9 mouse cellular contexts compared by ENCODE assay signal in the genomic region with DNA sequence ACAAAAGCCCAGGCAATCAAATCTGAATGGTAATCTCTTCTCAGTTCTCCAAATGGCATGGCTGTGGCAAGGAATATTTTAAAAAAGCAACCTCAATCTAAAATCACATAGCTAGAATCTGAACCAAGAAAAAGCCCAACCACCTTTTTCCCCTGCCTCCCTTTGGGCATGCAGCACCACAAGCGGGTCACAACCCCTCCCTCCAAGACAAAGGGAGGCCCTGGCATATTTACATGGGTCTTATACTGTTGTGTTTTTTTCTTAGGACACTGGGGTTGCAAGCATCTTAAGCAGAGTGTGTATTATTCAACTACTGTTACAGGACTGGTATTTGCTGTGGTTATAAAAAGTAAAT. TPM values are rescaled to one million over a fixed set of nuclear protein-coding genes. Genes with fewer than 3 reads are reported as not detected.
DNase-seq lines count a peak whose midpoint lies in the region; ATAC-seq lines count a peak whose summit lies in the region.
"Had no signal": no experiment of that assay in that cellular context is flagged by ENCODE, and none has a peak within 500 bp of the region (broad histone marks: within the 10 kb centered on the region; RNA-seq: fewer than 3 reads in every experiment).

No protein-coding gene starts in this region.

- peak overlapping the region; percentile 91 for H3K27ac ChIP-seq in heart, embryonic 15.5 days
- H3K27ac ChIP-seq in lung, embryonic 15.5 days: peak overlapping the region; percentile 76
- H3K27ac ChIP-seq: liver, embryonic 14.5 days had no signal

- H3K4me1 ChIP-seq in heart, embryonic 15.5 days (replicated peaks): peaks cover 17% of the 10 kb centered on the region
- H3K4me1 ChIP-seq in lung, embryonic 15.5 days: peaks cover 14% of the 10 kb centered on the region

- WGBS in heart, embryonic 15.5 days: 13% methylated on average over 1 of the region's 1 CpGs
- 16% methylated on average over 1 of the region's 1 CpGs for WGBS in lung, embryonic 15.5 days

- no peaks in the 10 kb centered on the region for H3K27me3 ChIP-seq in heart, embryonic 15.5 days
- H3K27me3 ChIP-seq in lung, embryonic 15.5 days: no peaks in the 10 kb centered on the region

- no peak overlapping the region for H3K4me3 ChIP-seq in heart, embryonic 15.5 days
- no peak overlapping the region for H3K4me3 ChIP-seq in lung, embryonic 15.5 days

- H3K4me2 ChIP-seq in heart, embryonic 15.5 days: peak overlapping the region; percentile 7; the same call in 1 of the 2 replicates
- H3K4me2 ChIP-seq in lung, embryonic 15.5 days: no peak overlapping the region

- ATAC-seq in heart, embryonic 15.5 days (replicated peaks; ENCODE audit: insufficient number of reproducible peaks, insufficient read depth, low FRiP score, low read depth): peak; percentile 74
- peak; percentile 72 for ATAC-seq in lung, embryonic 15.5 days (ENCODE audit: borderline replicate concordance, extremely low read depth, low FRiP score, low TSS enrichment)

- H3K9ac ChIP-seq in heart, embryonic 15.5 days: no peak overlapping the region
- H3K9ac ChIP-seq in lung, embryonic 15.5 days: no peak overlapping the region
- H3K9ac ChIP-seq: liver, embryonic 14.5 days had no signal

- DNase-seq in adrenal gland, postnatal 14 days: peak; percentile 53
- DNase-seq in adrenal gland, postnatal 4 days (ENCODE audit: low spot score in 2 of 2): no peak
- peak; percentile 41 for DNase-seq in brain, adult 2 months (ENCODE audit: low read depth, low spot score)
- no peak for DNase-seq in frontal cortex, adult 2 months (ENCODE audit: extremely low spot score in 1 of 2, low spot score in 1 of 2)
- no peak for DNase-seq in T-cell, adult 2 months (ENCODE audit: low spot score)
- no peak for DNase-seq in frontal cortex, postnatal 36 days (ENCODE audit: low spot score in 2 of 2)

- peaks cover 53% of the 10 kb centered on the region for H3K36me3 ChIP-seq in heart, embryonic 15.5 days
- peaks cover 53% of the 10 kb centered on the region for H3K36me3 ChIP-seq in lung, embryonic 15.5 days

- no peaks in the 10 kb centered on the region for H3K9me3 ChIP-seq in heart, embryonic 15.5 days (replicated peaks)
- no peaks in the 10 kb centered on the region for H3K9me3 ChIP-seq in lung, embryonic 15.5 days

RNA-seq across cellular contexts. Expression of gene Wsb1, which starts 16.1 kb away (rescaled TPM):
- 51.7 and 56.0 TPM in 2 replicates for total RNA-seq in adrenal gland, postnatal 14 days (2021)
- total RNA-seq in adrenal gland, postnatal 4 days (2021): 100 to 1,000 TPM; 103 to 134 TPM
- 119 and 135 TPM in 2 replicates for polyA plus RNA-seq in heart, embryonic 15.5 days (2015; fragmentation: Nextera tagmentation; extraction: Ambion mirVana)
- 216 and 218 TPM in 2 replicates for polyA plus RNA-seq in lung, embryonic 15.5 days (2015; fragmentation: Nextera tagmentation; extraction: Ambion mirVana)
- polyA plus RNA-seq in frontal cortex, adult 2 months (2012; rRNA removed): 272 and 315 TPM in 2 replicates

RNA-seq across cellular contexts. Expression of gene Gm9964, which starts 58.3 kb away (rescaled TPM):
- not detected in 2 replicates for total RNA-seq in adrenal gland, postnatal 14 days (2021)
- total RNA-seq in adrenal gland, postnatal 4 days (2021): under 1 TPM in 1 of 2 experiments, not detected in 1; 0.76 TPM
- not detected in 2 replicates for polyA plus RNA-seq in heart, embryonic 15.5 days (2015; fragmentation: Nextera tagmentation; extraction: Ambion mirVana)
- 0.21 TPM in 1 of 2 replicates, not detected in the other for polyA plus RNA-seq in lung, embryonic 15.5 days (2015; fragmentation: Nextera tagmentation; extraction: Ambion mirVana)
- not detected in 2 replicates for polyA plus RNA-seq in frontal cortex, adult 2 months (2012; rRNA removed)
- polyA plus RNA-seq: liver, embryonic 14.5 days had no signal

Comparison
In these comparisons a context has a peak if more than half of its experiments do, and no peak if none do; other contexts are left out.
1. DNase-seq: peak in adrenal gland, postnatal 14 days (single experiment) and brain, adult 2 months (single experiment); none in adrenal gland, postnatal 4 days (0 of 2), frontal cortex, adult 2 months (0 of 2), T-cell, adult 2 months (single experiment) and frontal cortex, postnatal 36 days (0 of 2).